Mouse (Mus musculus) liver, embryonic 14.5 days (tissue): ENCODE measurements around the gene Glis2. TPM values are rescaled to one million over a fixed set of nuclear protein-coding genes. Genes with fewer than 3 reads are reported as not detected.
A peak's percentile ranks its signal among the peaks of the same experiment; 100 is the strongest.

Experiments used
- ATAC-seq: fragments of 200-750 bp; cut with Nextera tagmentation; 2 replicates; pipeline ENCODE4 v1.8.0; 2017; ENCODE audit warnings: moderate number of reproducible peaks, mild to moderate bottlenecking, moderate library complexity; ENCODE audit not compliant: insufficient read depth
- DNase-seq, 3 experiments: peaks; one replicate each; pipeline ENCODE4 v3.0.0-alpha.2; 2012 to 2013; ENCODE audit warnings: low read depth in 3 of 3, low spot score in 3 of 3
- H3K27ac ChIP-seq: fragments of 300-500 bp; sonication (generic); 2 replicates; pipeline ENCODE4 v1.5.1; 2014; ENCODE audit warnings: moderate library complexity, mild to moderate bottlenecking, control low read depth, inconsistent platforms
- H3K27me3 ChIP-seq: fragments of 300-500 bp; sonication (generic); 2 replicates; pipeline ENCODE4 v1.6.1; 2014; ENCODE audit warnings: mild to moderate bottlenecking, low read length, moderate library complexity; ENCODE audit not compliant: control insufficient read depth, insufficient read depth
- H3K36me3 ChIP-seq: fragments of 300-500 bp; sonication (generic); replicated peaks from 2 replicates; pipeline ENCODE4 v1.6.1; 2014; ENCODE audit warnings: low read depth; ENCODE audit not compliant: control insufficient read depth, insufficient read depth
- H3K4me1 ChIP-seq, 2 experiments: fragments of 200-500 bp in 1 of 2; fragments of 300-500 bp in 1 of 2; sonication (generic) in 1 of 2; replicated peaks; 2 replicates each; pipeline ENCODE4 v1.6.1; 2012 to 2014; ENCODE audit warnings: antibody characterized with exemption in 1 of 2, inconsistent platforms in 1 of 2, low read length in 1 of 2; ENCODE audit not compliant: control insufficient read depth in 2 of 2, insufficient read depth in 2 of 2
- H3K4me2 ChIP-seq: fragments of 300-500 bp; sonication (generic); 2 replicates; pipeline ENCODE4 v1.6.1; 2014; ENCODE audit warnings: low read depth, mild to moderate bottlenecking, control low read depth, moderate library complexity
- H3K4me3 ChIP-seq, 2 experiments: fragments of 200-500 bp in 1 of 2; fragments of 300-500 bp in 1 of 2; sonication (generic) in 1 of 2; 2 replicates each; pipeline ENCODE4 v1.5.1; 2012 to 2014; ENCODE audit warnings: low read depth in 2 of 2, low read length in 2 of 2, mild to moderate bottlenecking in 2 of 2, control low read depth in 1 of 2, inconsistent platforms in 1 of 2, moderate library complexity in 1 of 2; ENCODE audit not compliant: insufficient read depth in 1 of 2
- H3K9ac ChIP-seq: fragments of 300-500 bp; sonication (generic); replicated peaks from 2 replicates; pipeline ENCODE4 v1.6.1; 2014; ENCODE audit warnings: mild to moderate bottlenecking, control low read depth, moderate library complexity
- H3K9me3 ChIP-seq: fragments of 300-500 bp; sonication (generic); 2 replicates; pipeline ENCODE4 v1.6.1; 2016; ENCODE audit warnings: low read length, mixed read lengths; ENCODE audit not compliant: control insufficient read depth
- CTCF ChIP-seq: IDR thresholded peaks from 2 replicates; pipeline ENCODE4 v1.5.1; 2016; ENCODE audit warnings: antibody characterized with exemption, low read depth, control low read depth
- EP300 ChIP-seq: IDR thresholded peaks from 2 replicates; pipeline ENCODE4 v1.6.1; 2016; ENCODE audit warnings: antibody characterized with exemption, low read depth
- WGBS: fragments of 180-500 bp; shearing (Covaris S2); extraction: QIAGEN DNeasy Blood & Tissue Kit; methylation state at CpG from one replicate; pipeline ENCODE4 v1.1.7; 2014; ENCODE audit not compliant: insufficient replicate concordance; 5-methylcytosine and 5-hydroxymethylcytosine counted together
- polyA plus RNA-seq, 2 experiments: library from polyadenylated mRNA; depleted of rRNA in 1 of 2; stranded (reverse) in 1 of 2; unstranded in 1 of 2; fragments of >200 nt; fragmentation: Nextera tagmentation in 1 of 2; extraction: Ambion mirVana in 1 of 2; gene quantifications; 2 replicates each; pipeline versions ENCODE4 v1.2.1 to v1.2.3; 2012 to 2014

Gene Glis2
- polyA plus RNA-seq, 2 experiments: 1.7 to 2.8 TPM

- peak overlapping the region; percentile 57 to 68 for H3K4me3 ChIP-seq
- peak overlapping the region; percentile 52 for H3K27ac ChIP-seq
- peaks cover 16 to 31% of the 10 kb centered on the region in 2 experiments for H3K4me1 ChIP-seq
- no peaks in the 10 kb centered on the region for H3K27me3 ChIP-seq
- no peaks in the 10 kb centered on the region for H3K36me3 ChIP-seq
- H3K9me3 ChIP-seq: no peaks in the 10 kb centered on the region
- under 1% methylated on average over 43 of the region's 43 CpGs for WGBS
- H3K4me2 ChIP-seq: peak overlapping the region; percentile 83
- H3K9ac ChIP-seq: peak overlapping the region; percentile 70
- TF ChIP-seq EP300: no peak
- peak; percentile 54 for TF ChIP-seq CTCF
- ATAC-seq: peak; percentile 99
- DNase-seq: peak; percentile 96 to 97 (median 97)
These were observed 7.9 kb upstream of the Glis2 start for GRCm38 (mm10) chr16:4586531-4587123.

- Histone ChIP-seq H3K4me3 (no peak overlapping the region), H3K27ac (peak overlapping the region; percentile 52), H3K4me2 (peak overlapping the region; percentile 83; the same call in 1 of the 2 replicates), H3K9me3 (no peaks in the 10 kb centered on the region), H3K4me1 (peaks cover 16 to 31% of the 10 kb centered on the region in 2 experiments), H3K27me3 (peaks cover 6% of the 10 kb centered on the region), H3K9ac (no peak overlapping the region), H3K36me3 (no peaks in the 10 kb centered on the region)
- no peak for ATAC-seq
- no peak for DNase-seq
- 69% methylated on average over 5 of the region's 5 CpGs for WGBS
- TF ChIP-seq CTCF: no peak
- TF ChIP-seq EP300: no peak
These were observed 6.8 kb upstream of the Glis2 start for GRCm38 (mm10) chr16:4587516-4588210.

- Histone ChIP-seq H3K36me3 (no peaks in the 10 kb centered on the region), H3K4me3 (no peak overlapping the region), H3K4me1 (peaks cover 16 to 20% of the 10 kb centered on the region in 2 experiments), H3K4me2 (no peak overlapping the region), H3K27ac (no peak overlapping the region), H3K27me3 (peaks cover 32% of the 10 kb centered on the region), H3K9me3 (no peaks in the 10 kb centered on the region), H3K9ac (no peak overlapping the region)
- DNase-seq (no peak), ATAC-seq (no peak)
- 74% methylated on average over 9 of the region's 9 CpGs for WGBS
- TF ChIP-seq EP300: no peak
- TF ChIP-seq CTCF: no peak
These were observed 4.3 kb upstream of the Glis2 start for GRCm38 (mm10) chr16:4590236-4590635.

- ATAC-seq (no peak), DNase-seq (peak in 1 of 3 experiments; percentile 30)
- Histone ChIP-seq H3K9ac (no peak overlapping the region), H3K27me3 (peaks cover 46% of the 10 kb centered on the region), H3K27ac (no peak overlapping the region), H3K4me2 (peak overlapping the region; percentile 61), H3K4me1 (no peaks in the 10 kb centered on the region; a peak in 1 of 4 replicates), H3K4me3 (peak overlapping the region; percentile 49 to 54), H3K9me3 (no peaks in the 10 kb centered on the region), H3K36me3 (no peaks in the 10 kb centered on the region)
- WGBS: 25% methylated on average over 32 of the region's 32 CpGs
- TF ChIP-seq CTCF (peak; percentile 52), EP300 (no peak)
These were observed 1.3 kb upstream of the Glis2 start for GRCm38 (mm10) chr16:4592909-4593875.
